Mouse (Mus musculus) myocyte (in vitro differentiated cells): ENCODE results near the gene Anks1b.

ENCODE experiments used
- E2F4 ChIP-seq: IDR thresholded peaks from one replicate; pipeline ENCODE4 v1.6.1; 2011; ENCODE audit warnings: mild to moderate bottlenecking, control low read depth, moderate library complexity; ENCODE audit not compliant: insufficient read depth
- MAX ChIP-seq: IDR thresholded peaks from one replicate; pipeline ENCODE4 v1.6.1; 2011; ENCODE audit warnings: low read depth, mild to moderate bottlenecking, control low read depth
- MYOD1 ChIP-seq, 3 experiments: IDR thresholded peaks; one replicate each; pipeline ENCODE4 v1.6.1; 2011; ENCODE audit warnings: control low read depth in 2 of 3, low read depth in 2 of 3, mild to moderate bottlenecking in 2 of 3, moderate library complexity in 1 of 3; ENCODE audit not compliant: insufficient read length in 2 of 3, control insufficient read depth in 1 of 3
- MYOG ChIP-seq, 3 experiments: IDR thresholded peaks; one replicate each; pipeline ENCODE4 v1.6.1; 2011; ENCODE audit warnings: control low read depth in 2 of 3, low read depth in 2 of 3, mild to moderate bottlenecking in 2 of 3; ENCODE audit not compliant: insufficient read length in 2 of 3, control insufficient read depth in 1 of 3, insufficient read depth in 1 of 3
- POLR2A ChIP-seq: IDR thresholded peaks from one replicate; pipeline ENCODE4 v1.6.1; 2011; ENCODE audit warnings: low read depth, mild to moderate bottlenecking, control low read depth, moderate library complexity; ENCODE audit not compliant: insufficient read length
- POLR2AphosphoS2 ChIP-seq: IDR thresholded peaks from one replicate; pipeline ENCODE4 v1.6.1; 2011; ENCODE audit warnings: low read depth, control low read depth; ENCODE audit not compliant: insufficient read length
- USF1 ChIP-seq: IDR thresholded peaks from one replicate; pipeline ENCODE4 v1.6.1; 2011; ENCODE audit warnings: low read depth, mild to moderate bottlenecking, control low read depth, moderate library complexity

GRCm38 (mm10) chr10:90689854-90690513 is 816.7 kb downstream of the Anks1b start:
- no peak for TF ChIP-seq POLR2A
- no peak for TF ChIP-seq E2F4
- TF ChIP-seq MYOG (IDR thresholded peaks at IDR 0.05; ENCODE audit: control insufficient read depth in 1 of 3, insufficient read depth in 1 of 3, insufficient read length in 2 of 3, low read depth in 2 of 3) = no peak
- no peak for TF ChIP-seq POLR2AphosphoS2
- TF ChIP-seq MYOD1 (IDR thresholded peaks at IDR 0.05; ENCODE audit: control insufficient read depth in 1 of 3, insufficient read length in 2 of 3, low read depth in 2 of 3) = no peak
- no peak for TF ChIP-seq USF1
- TF ChIP-seq MAX = no peak
